Mouse (Mus musculus) thymus, adult 2 months (tissue): Measurements from ENCODE around the gene Sephs1. TPM values are rescaled to one million over a fixed set of nuclear protein-coding genes. Genes with fewer than 3 reads are reported as not detected.

Experiments used
- DNase-seq: peaks from one replicate; pipeline ENCODE4 v3.0.0; 2021
- H3K27ac ChIP-seq: fragments of 200-500 bp; 2 replicates; pipeline ENCODE4 v1.5.1; 2012; ENCODE audit warnings: low read length, control low read depth; ENCODE audit not compliant: control insufficient read depth, insufficient read depth
- H3K27me3 ChIP-seq: fragments of 200-500 bp; 2 replicates; pipeline ENCODE4 v1.6.1; 2012; ENCODE audit warnings: mild to moderate bottlenecking, low read length, moderate library complexity, mixed read lengths; ENCODE audit not compliant: control insufficient read depth, insufficient read depth
- H3K36me3 ChIP-seq: fragments of 200-500 bp; 2 replicates; pipeline ENCODE4 v1.6.1; 2012; ENCODE audit warnings: mild to moderate bottlenecking, low read length, moderate library complexity; ENCODE audit not compliant: control insufficient read depth, insufficient read depth
- H3K4me1 ChIP-seq: fragments of 200-500 bp; replicated peaks from 2 replicates; pipeline ENCODE4 v1.6.1; 2012; ENCODE audit warnings: low read length; ENCODE audit not compliant: control insufficient read depth, insufficient read depth
- H3K4me3 ChIP-seq: fragments of 200-500 bp; 2 replicates; pipeline ENCODE4 v1.5.1; 2012; ENCODE audit warnings: mild to moderate bottlenecking, low read length, control low read depth, moderate library complexity; ENCODE audit not compliant: control insufficient read depth, insufficient read depth
- CTCF ChIP-seq: fragments of 200-500 bp; IDR thresholded peaks from 2 replicates; pipeline ENCODE4 v1.5.1; 2012; ENCODE audit warnings: mild to moderate bottlenecking, control low read depth, low read length, moderate library complexity, borderline replicate concordance; ENCODE audit not compliant: control insufficient read depth, poor library complexity, insufficient read depth; ENCODE audit errors: extremely low read depth
- POLR2A ChIP-seq: fragments of 200-500 bp; IDR thresholded peaks from 2 replicates; pipeline ENCODE4 v1.6.1; 2012; ENCODE audit warnings: mild to moderate bottlenecking, low read length, control low read depth, moderate library complexity; ENCODE audit not compliant: control insufficient read depth, poor library complexity, insufficient read depth; ENCODE audit errors: extremely low read depth
- WGBS: fragments of 180-500 bp; shearing (Covaris S2); methylation state at CpG from one replicate; pipeline ENCODE4 v1.1.7; 2018; 5-methylcytosine and 5-hydroxymethylcytosine counted together
- polyA plus RNA-seq: library from polyadenylated mRNA; depleted of rRNA; stranded (reverse); fragments of >200 nt; gene quantifications from 2 replicates; pipeline ENCODE4 v1.2.3, GENCODE M21; 2012

Sephs1 gene
- polyA plus RNA-seq, 1 experiment: 34.4 TPM

DNA sequence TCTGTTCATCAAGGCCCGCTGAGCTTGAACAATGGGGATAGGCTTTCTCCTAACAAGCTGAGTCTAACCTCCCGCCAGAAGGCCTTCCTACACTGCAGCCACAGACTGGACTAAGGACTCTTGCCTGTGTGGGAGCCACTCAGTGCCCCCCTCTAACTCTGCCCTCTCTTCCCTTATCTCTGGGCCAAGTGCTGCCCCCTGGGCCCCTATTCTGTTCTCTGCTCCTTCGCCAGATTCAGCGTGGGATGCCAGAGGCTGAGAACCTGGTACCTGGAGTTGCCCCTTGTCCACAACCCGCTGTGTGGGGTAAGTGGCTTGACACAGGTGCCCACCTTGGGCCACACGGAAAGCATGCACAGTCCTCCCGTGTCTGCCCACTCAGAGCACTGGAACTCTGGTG is 32.6 kb downstream of the Sephs1 start:
- no peak for TF ChIP-seq CTCF
- no peak for TF ChIP-seq POLR2A
- Histone ChIP-seq H3K36me3 (no peaks in the 10 kb centered on the region), H3K4me3 (no peak overlapping the region), H3K27me3 (no peaks in the 10 kb centered on the region), H3K27ac (no peak overlapping the region), H3K4me1 (peaks cover 7% of the 10 kb centered on the region)
- DNase-seq: no peak
- 97% methylated on average over 7 of the region's 7 CpGs for WGBS

DNA sequence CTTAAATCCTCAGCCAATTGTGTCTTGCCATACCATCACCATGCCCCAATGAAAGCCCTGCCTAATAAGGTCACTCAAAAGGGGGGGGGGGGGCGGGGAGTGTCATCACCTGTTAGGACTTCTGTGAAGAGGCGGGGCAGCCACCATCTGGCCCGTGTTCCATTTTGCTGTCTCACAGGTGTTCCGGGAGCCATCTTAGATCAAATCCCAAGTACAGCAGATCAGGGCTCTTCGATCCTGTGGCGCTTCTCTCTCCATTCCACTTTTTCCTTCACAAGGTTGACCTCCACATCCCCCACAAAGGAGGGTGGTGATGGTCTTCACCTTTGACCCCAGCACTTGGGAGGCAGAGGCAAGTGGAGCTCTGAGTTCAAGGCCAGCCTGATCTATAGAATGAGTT is 34.7 kb downstream of the Sephs1 start:
- 89% methylated on average over 6 of the region's 6 CpGs for WGBS
- DNase-seq: no peak
- Histone ChIP-seq H3K4me3 (no peak overlapping the region), H3K36me3 (no peaks in the 10 kb centered on the region), H3K27me3 (no peaks in the 10 kb centered on the region), H3K27ac (no peak overlapping the region), H3K4me1 (peaks cover 14% of the 10 kb centered on the region)
- TF ChIP-seq POLR2A: no peak
- TF ChIP-seq CTCF: no peak

DNA sequence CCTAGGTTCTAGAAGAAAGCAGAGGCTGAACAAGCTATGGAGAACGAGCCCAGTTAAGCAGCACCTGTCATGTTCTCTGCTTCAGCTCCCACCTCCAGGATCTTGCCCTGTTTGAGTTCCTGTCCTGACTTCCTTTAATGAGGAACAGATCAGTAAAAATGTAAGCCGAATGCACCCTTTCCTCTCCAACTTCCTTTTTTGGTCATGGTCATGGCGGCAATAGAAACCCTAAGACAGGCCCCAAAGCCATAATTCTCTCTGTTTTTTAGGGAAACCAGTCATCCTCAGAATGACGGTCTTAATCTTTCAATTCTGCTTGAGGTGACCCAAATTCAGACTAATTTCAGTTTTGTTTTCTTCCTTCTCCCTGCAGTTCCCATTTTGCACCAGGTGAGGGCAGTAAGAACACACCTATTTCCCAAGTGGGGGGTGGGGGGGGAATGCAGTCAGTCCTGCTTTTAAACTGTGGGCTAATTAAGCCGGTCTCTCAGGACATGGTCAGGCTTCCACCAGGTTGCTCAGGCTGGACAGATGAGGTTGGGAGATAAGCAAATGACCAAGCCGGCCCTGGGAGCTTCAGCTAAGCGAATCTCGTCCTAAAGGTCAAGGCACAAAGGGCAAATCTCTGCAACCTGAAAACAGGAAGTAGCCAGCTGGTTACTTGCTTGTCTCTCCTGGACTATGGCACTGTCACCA is 36.1 kb downstream of the Sephs1 start:
- peaks cover 14% of the 10 kb centered on the region for H3K4me1 ChIP-seq
- TF ChIP-seq CTCF: peak; percentile 54; the same call in 1 of the 2 replicates
- no peak for TF ChIP-seq POLR2A
- H3K36me3 ChIP-seq: no peaks in the 10 kb centered on the region
- peak; percentile 46 for DNase-seq
- H3K27ac ChIP-seq: no peak overlapping the region
- H3K4me3 ChIP-seq: peak overlapping the region; percentile 7; the same call in 1 of the 2 replicates
- WGBS: 15% methylated on average over 8 of the region's 8 CpGs
- H3K27me3 ChIP-seq: no peaks in the 10 kb centered on the region

DNA sequence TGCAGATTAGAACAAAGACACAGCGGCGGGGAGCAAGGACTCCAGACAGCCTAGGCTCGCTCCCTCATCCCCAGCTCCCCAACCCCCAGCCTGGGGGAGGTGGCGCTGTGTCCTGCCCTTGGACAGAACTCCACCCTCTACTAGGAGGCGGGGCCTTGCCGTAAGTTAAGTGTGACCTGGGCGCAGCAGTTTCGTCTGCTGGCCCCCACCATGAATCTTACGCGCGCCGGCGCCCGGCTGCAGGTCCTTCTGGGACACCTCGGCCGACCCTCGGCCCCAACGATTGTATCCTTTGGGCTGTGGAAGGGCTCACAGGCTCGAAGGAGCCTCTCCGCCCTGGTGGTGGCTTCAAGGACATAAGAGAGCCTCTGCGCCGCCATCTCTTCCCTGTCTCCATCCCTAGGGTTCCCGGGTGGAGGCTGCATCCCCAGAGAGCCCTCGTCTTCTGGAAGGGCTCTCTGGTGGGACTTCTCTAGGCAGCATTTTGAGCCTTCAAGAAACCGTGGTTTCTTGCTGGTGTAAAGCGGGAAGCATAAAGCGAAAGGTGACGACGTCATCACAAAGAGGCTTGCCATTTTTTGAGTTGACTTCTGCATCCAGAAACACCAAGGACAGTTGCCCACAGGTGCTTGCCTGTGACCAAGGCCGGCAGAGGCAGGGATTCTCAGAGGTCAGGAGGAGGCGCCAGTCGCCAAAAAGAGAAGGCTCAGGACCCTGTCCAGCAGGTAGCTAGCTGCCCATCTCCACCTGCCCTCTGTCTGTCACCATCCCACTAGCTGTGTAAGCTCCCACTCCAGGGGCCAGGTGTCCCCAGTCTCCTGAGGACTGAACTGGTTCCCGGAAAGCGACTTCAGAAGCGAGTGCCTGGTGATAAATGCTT is 37.7 kb downstream of the Sephs1 start, which contains the start of gene Phyh:
Phyh (plus strand) TSS at position 160 of the 880 bp plus-strand sequence.
- Histone ChIP-seq H3K4me3 (peak within 1 kb of the TSS; percentile 98), H3K27ac (no peak within 1 kb of the TSS), H3K27me3 (no peaks in the 10 kb centered on the region), H3K4me1 (peaks cover 14% of the 10 kb centered on the region), H3K36me3 (no peaks in the 10 kb centered on the region)
- peak; percentile 84 for DNase-seq
- WGBS: 9% methylated on average over 35 of the region's 35 CpGs
- peak; percentile 54 for TF ChIP-seq POLR2A
- no peak; the same call in 1 of the 2 replicates for TF ChIP-seq CTCF

DNA sequence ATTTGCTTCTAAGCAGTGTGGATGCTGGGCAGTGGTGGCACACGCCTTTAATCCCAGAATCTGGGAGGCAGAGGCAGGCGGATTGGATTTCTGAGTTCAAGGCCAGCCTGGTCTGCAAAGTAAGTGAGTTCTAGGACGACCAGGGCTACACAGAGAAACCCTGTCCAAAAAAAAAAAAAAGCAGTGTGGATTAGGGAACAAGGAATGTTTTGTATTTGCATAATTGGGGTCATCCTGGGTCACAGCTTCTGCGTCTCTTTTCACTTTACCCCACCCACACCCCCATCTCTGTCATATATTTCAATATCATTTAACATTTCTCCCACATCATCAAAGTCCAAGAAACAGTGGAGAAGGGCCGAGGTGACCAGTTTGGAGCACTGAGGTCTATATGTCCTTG is 39.7 kb downstream of the Sephs1 start:
- Histone ChIP-seq H3K27ac (no peak overlapping the region), H3K36me3 (no peaks in the 10 kb centered on the region), H3K27me3 (no peaks in the 10 kb centered on the region), H3K4me3 (no peak overlapping the region), H3K4me1 (peaks cover 14% of the 10 kb centered on the region)
- TF ChIP-seq POLR2A (no peak), CTCF (no peak)
- DNase-seq: no peak
- WGBS: 98% methylated on average over 5 of the region's 5 CpGs

DNA sequence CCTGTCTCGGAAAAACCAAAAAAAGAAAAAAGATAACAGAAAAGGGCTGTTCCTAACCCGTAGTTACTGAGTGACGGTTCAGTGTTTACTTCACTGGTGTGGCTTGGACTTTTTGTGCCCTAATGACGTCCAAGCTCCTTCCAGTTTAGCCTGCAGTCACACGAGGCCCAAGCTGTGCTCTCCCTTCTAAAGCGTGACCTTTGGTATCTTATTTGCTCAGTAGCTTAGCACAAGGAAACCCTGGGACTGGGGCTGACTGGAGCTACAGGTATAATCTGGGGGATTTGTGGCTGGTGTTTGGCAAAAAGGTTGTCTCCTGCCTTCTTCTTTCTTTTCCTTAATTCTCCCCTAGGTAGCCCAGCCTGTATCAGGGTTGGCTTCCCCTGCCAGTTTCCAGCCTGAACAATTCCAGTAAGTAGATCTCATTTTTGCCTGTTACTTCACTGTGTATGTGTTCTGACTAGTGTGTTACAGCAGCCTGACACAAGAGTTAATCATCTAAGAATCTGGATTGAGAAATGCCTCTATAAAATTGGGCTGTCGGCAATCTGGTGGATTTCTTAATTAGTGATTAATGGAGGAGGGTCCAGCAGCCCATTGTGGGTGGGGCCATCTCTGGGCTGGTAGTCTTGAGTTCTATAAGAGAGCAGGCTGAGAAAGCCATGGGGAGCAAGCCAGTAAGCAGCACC is 41.3 kb downstream of the Sephs1 start:
- no peak overlapping the region for H3K27ac ChIP-seq

More for the DNA sequence above, 41.3 kb downstream of the Sephs1 start:
- Histone ChIP-seq H3K4me3 (no peak overlapping the region), H3K27me3 (no peaks in the 10 kb centered on the region), H3K36me3 (no peaks in the 10 kb centered on the region), H3K4me1 (peaks cover 11% of the 10 kb centered on the region)
- TF ChIP-seq CTCF (no peak), POLR2A (no peak)
- 96% methylated on average over 7 of the region's 7 CpGs for WGBS
- no peak for DNase-seq
